Mouse (Mus musculus): Measurements from ENCODE around the gene Itprip. TPM values are rescaled to one million over a fixed set of nuclear protein-coding genes. Genes with fewer than 3 reads are reported as not detected.

Itprip gene
- polyA plus RNA-seq, 1 experiment: 7.4 TPM

- no peak overlapping the region for H3K9ac ChIP-seq (ENCODE audit: low read depth, poor library complexity, severe bottlenecking)
- no peak overlapping the region for H3K4me3 ChIP-seq (ENCODE audit: low read depth, low read length)
- H3K4me1 ChIP-seq (ENCODE audit: control insufficient read depth, insufficient read depth, low read length): no peaks in the 10 kb centered on the region
- H3K27me3 ChIP-seq (ENCODE audit: control insufficient read depth, insufficient read depth, low read length, poor library complexity, severe bottlenecking): no peaks in the 10 kb centered on the region; the same call in 1 of the 2 replicates
- H3K36me3 ChIP-seq (ENCODE audit: control insufficient read depth, insufficient read depth, low read length, poor library complexity, severe bottlenecking): no peaks in the 10 kb centered on the region
- no peak overlapping the region for H3K27ac ChIP-seq (ENCODE audit: insufficient read depth, low read length)
- TF ChIP-seq EP300 (IDR thresholded peaks at IDR 0.05; ENCODE audit: insufficient read depth, low read depth, low read length) (no peak), POLR2A (IDR thresholded peaks at IDR 0.05; ENCODE audit: insufficient read depth, low read length) (no peak), CTCF (IDR thresholded peaks at IDR 0.05; ENCODE audit: low read depth, low read length) (no peak)
- H3K9me3 ChIP-seq (replicated peaks; ENCODE audit: control insufficient read depth, insufficient read depth, low read length, poor library complexity, severe bottlenecking): no peaks in the 10 kb centered on the region
Observed at GRCm38 (mm10) chr19:47876252-47876651, 42.8 kb downstream of the Itprip start.

- Histone ChIP-seq H3K27me3 (ENCODE audit: control insufficient read depth, insufficient read depth, low read length, poor library complexity, severe bottlenecking) (no peaks in the 10 kb centered on the region; the same call in 1 of the 2 replicates), H3K9ac (ENCODE audit: low read depth, poor library complexity, severe bottlenecking) (no peak overlapping the region)
Observed at GRCm38 (mm10) chr19:47871515-47871914, 47.6 kb downstream of the Itprip start.

GRCm38 (mm10) chr19:47870102-47870666, 48.9 kb downstream of the Itprip start:
- H3K27ac ChIP-seq (ENCODE audit: insufficient read depth, low read length): no peak overlapping the region

More at GRCm38 (mm10) chr19:47871515-47871914, 47.6 kb downstream of the Itprip start:
- Histone ChIP-seq H3K36me3 (ENCODE audit: control insufficient read depth, insufficient read depth, low read length, poor library complexity, severe bottlenecking) (no peaks in the 10 kb centered on the region), H3K9me3 (replicated peaks; ENCODE audit: control insufficient read depth, insufficient read depth, low read length, poor library complexity, severe bottlenecking) (no peaks in the 10 kb centered on the region), H3K4me1 (ENCODE audit: control insufficient read depth, insufficient read depth, low read length) (no peaks in the 10 kb centered on the region), H3K4me3 (ENCODE audit: low read depth, low read length) (no peak overlapping the region), H3K27ac (ENCODE audit: insufficient read depth, low read length) (no peak overlapping the region)
- no peak for TF ChIP-seq POLR2A (IDR thresholded peaks at IDR 0.05; ENCODE audit: insufficient read depth, low read length)
- TF ChIP-seq CTCF (IDR thresholded peaks at IDR 0.05; ENCODE audit: low read depth, low read length): peak; percentile 43
- no peak for TF ChIP-seq EP300 (IDR thresholded peaks at IDR 0.05; ENCODE audit: insufficient read depth, low read depth, low read length)

GRCm38 (mm10) chr19:47869516-47869915, 49.6 kb downstream of the Itprip start:
- Histone ChIP-seq H3K27ac (ENCODE audit: insufficient read depth, low read length) (no peak overlapping the region), H3K9me3 (replicated peaks; ENCODE audit: control insufficient read depth, insufficient read depth, low read length, poor library complexity, severe bottlenecking) (no peaks in the 10 kb centered on the region), H3K27me3 (ENCODE audit: control insufficient read depth, insufficient read depth, low read length, poor library complexity, severe bottlenecking) (no peaks in the 10 kb centered on the region; the same call in 1 of the 2 replicates), H3K36me3 (ENCODE audit: control insufficient read depth, insufficient read depth, low read length, poor library complexity, severe bottlenecking) (no peaks in the 10 kb centered on the region), H3K4me3 (ENCODE audit: low read depth, low read length) (no peak overlapping the region), H3K9ac (ENCODE audit: low read depth, poor library complexity, severe bottlenecking) (no peak overlapping the region), H3K4me1 (ENCODE audit: control insufficient read depth, insufficient read depth, low read length) (no peaks in the 10 kb centered on the region)
- no peak for TF ChIP-seq EP300 (IDR thresholded peaks at IDR 0.05; ENCODE audit: insufficient read depth, low read depth, low read length)

More at GRCm38 (mm10) chr19:47870102-47870666, 48.9 kb downstream of the Itprip start:
- H3K4me3 ChIP-seq (ENCODE audit: low read depth, low read length): no peak overlapping the region
- H3K27me3 ChIP-seq (ENCODE audit: control insufficient read depth, insufficient read depth, low read length, poor library complexity, severe bottlenecking): no peaks in the 10 kb centered on the region; the same call in 1 of the 2 replicates
- no peaks in the 10 kb centered on the region for H3K36me3 ChIP-seq (ENCODE audit: control insufficient read depth, insufficient read depth, low read length, poor library complexity, severe bottlenecking)
- TF ChIP-seq EP300 (IDR thresholded peaks at IDR 0.05; ENCODE audit: insufficient read depth, low read depth, low read length) (no peak), POLR2A (IDR thresholded peaks at IDR 0.05; ENCODE audit: insufficient read depth, low read length) (no peak), CTCF (IDR thresholded peaks at IDR 0.05; ENCODE audit: low read depth, low read length) (no peak)
- H3K9me3 ChIP-seq (replicated peaks; ENCODE audit: control insufficient read depth, insufficient read depth, low read length, poor library complexity, severe bottlenecking): no peaks in the 10 kb centered on the region
- H3K4me1 ChIP-seq (ENCODE audit: control insufficient read depth, insufficient read depth, low read length): no peaks in the 10 kb centered on the region
- no peak overlapping the region for H3K9ac ChIP-seq (ENCODE audit: low read depth, poor library complexity, severe bottlenecking)

- no peaks in the 10 kb centered on the region for H3K9me3 ChIP-seq (replicated peaks; ENCODE audit: control insufficient read depth, insufficient read depth, low read length, poor library complexity, severe bottlenecking)
- no peak overlapping the region for H3K27ac ChIP-seq (ENCODE audit: insufficient read depth, low read length)
- H3K4me3 ChIP-seq (ENCODE audit: low read depth, low read length): no peak overlapping the region
- H3K27me3 ChIP-seq (ENCODE audit: control insufficient read depth, insufficient read depth, low read length, poor library complexity, severe bottlenecking): no peaks in the 10 kb centered on the region; the same call in 1 of the 2 replicates
- no peaks in the 10 kb centered on the region for H3K36me3 ChIP-seq (ENCODE audit: control insufficient read depth, insufficient read depth, low read length, poor library complexity, severe bottlenecking)
- TF ChIP-seq CTCF (IDR thresholded peaks at IDR 0.05; ENCODE audit: low read depth, low read length) (no peak), EP300 (IDR thresholded peaks at IDR 0.05; ENCODE audit: insufficient read depth, low read depth, low read length) (no peak), POLR2A (IDR thresholded peaks at IDR 0.05; ENCODE audit: insufficient read depth, low read length) (no peak)
- H3K4me1 ChIP-seq (ENCODE audit: control insufficient read depth, insufficient read depth, low read length): no peaks in the 10 kb centered on the region
- H3K9ac ChIP-seq (ENCODE audit: low read depth, poor library complexity, severe bottlenecking): no peak overlapping the region
Observed at GRCm38 (mm10) chr19:47868951-47869350, 50.1 kb downstream of the Itprip start.

GRCm38 (mm10) chr19:47867628-47868175, 51.4 kb downstream of the Itprip start:
- H3K27ac ChIP-seq (ENCODE audit: insufficient read depth, low read length): no peak overlapping the region
- H3K4me1 ChIP-seq (ENCODE audit: control insufficient read depth, insufficient read depth, low read length): no peaks in the 10 kb centered on the region
- TF ChIP-seq CTCF (IDR thresholded peaks at IDR 0.05; ENCODE audit: low read depth, low read length): no peak
- no peak for TF ChIP-seq EP300 (IDR thresholded peaks at IDR 0.05; ENCODE audit: insufficient read depth, low read depth, low read length)
- TF ChIP-seq POLR2A (IDR thresholded peaks at IDR 0.05; ENCODE audit: insufficient read depth, low read length): no peak
- H3K4me3 ChIP-seq (ENCODE audit: low read depth, low read length): no peak overlapping the region
- no peaks in the 10 kb centered on the region for H3K9me3 ChIP-seq (replicated peaks; ENCODE audit: control insufficient read depth, insufficient read depth, low read length, poor library complexity, severe bottlenecking)
- no peaks in the 10 kb centered on the region for H3K36me3 ChIP-seq (ENCODE audit: control insufficient read depth, insufficient read depth, low read length, poor library complexity, severe bottlenecking)
- H3K27me3 ChIP-seq (ENCODE audit: control insufficient read depth, insufficient read depth, low read length, poor library complexity, severe bottlenecking): no peaks in the 10 kb centered on the region; the same call in 1 of the 2 replicates
- H3K9ac ChIP-seq (ENCODE audit: low read depth, poor library complexity, severe bottlenecking): no peak overlapping the region
